Mouse (Mus musculus) forebrain, embryonic 13.5 days (tissue): ENCODE data around the gene Eif4e. TPM values are rescaled to one million over a fixed set of nuclear protein-coding genes. Genes with fewer than 3 reads are reported as not detected.

Source experiments
- ATAC-seq: fragments of 200-750 bp; cut with Nextera tagmentation; 2 replicates; pipeline ENCODE4 v1.8.0; 2017
- H3K27ac ChIP-seq: fragments of 300-500 bp; sonication (generic); 2 replicates; pipeline ENCODE4 v1.5.1; 2015; ENCODE audit warnings: inconsistent platforms, mild to moderate bottlenecking, moderate library complexity
- H3K27me3 ChIP-seq: fragments of 300-500 bp; sonication (generic); 2 replicates; pipeline ENCODE4 v1.6.1; 2015; ENCODE audit warnings: mild to moderate bottlenecking, inconsistent platforms
- H3K36me3 ChIP-seq: fragments of 300-500 bp; sonication (generic); 2 replicates; pipeline ENCODE4 v1.6.1; 2015; ENCODE audit warnings: mild to moderate bottlenecking, inconsistent platforms; ENCODE audit not compliant: poor library complexity, severe bottlenecking
- H3K4me1 ChIP-seq: fragments of 300-500 bp; sonication (generic); 2 replicates; pipeline ENCODE4 v1.6.1; 2015; ENCODE audit warnings: inconsistent platforms
- H3K4me2 ChIP-seq: fragments of 300-500 bp; sonication (generic); 2 replicates; pipeline ENCODE4 v1.6.1; 2015; ENCODE audit warnings: inconsistent platforms, mild to moderate bottlenecking, moderate library complexity
- H3K4me3 ChIP-seq: fragments of 300-500 bp; sonication (generic); 2 replicates; pipeline ENCODE4 v1.5.1; 2015; ENCODE audit warnings: mild to moderate bottlenecking, inconsistent platforms
- H3K9ac ChIP-seq: fragments of 300-500 bp; sonication (generic); 2 replicates; pipeline ENCODE4 v1.6.1; 2015; ENCODE audit warnings: mild to moderate bottlenecking, inconsistent platforms
- H3K9me3 ChIP-seq: fragments of 300-500 bp; sonication (generic); replicated peaks from 2 replicates; pipeline ENCODE4 v1.6.1; 2016; ENCODE audit warnings: inconsistent platforms
- WGBS: fragments of 180-500 bp; shearing (Covaris S2); methylation state at CpG from one replicate; pipeline ENCODE4 v1.1.7; 2015; 5-methylcytosine and 5-hydroxymethylcytosine counted together
- polyA plus RNA-seq: library from polyadenylated mRNA; unstranded; fragments of >200 nt; fragmentation: Nextera tagmentation; extraction: Ambion mirVana; gene quantifications from 2 replicates; pipeline ENCODE4 v1.2.1, GENCODE M21; 2015

The Eif4e gene
- polyA plus RNA-seq, 1 experiment from 2014 or later, result 378 TPM

DNA sequence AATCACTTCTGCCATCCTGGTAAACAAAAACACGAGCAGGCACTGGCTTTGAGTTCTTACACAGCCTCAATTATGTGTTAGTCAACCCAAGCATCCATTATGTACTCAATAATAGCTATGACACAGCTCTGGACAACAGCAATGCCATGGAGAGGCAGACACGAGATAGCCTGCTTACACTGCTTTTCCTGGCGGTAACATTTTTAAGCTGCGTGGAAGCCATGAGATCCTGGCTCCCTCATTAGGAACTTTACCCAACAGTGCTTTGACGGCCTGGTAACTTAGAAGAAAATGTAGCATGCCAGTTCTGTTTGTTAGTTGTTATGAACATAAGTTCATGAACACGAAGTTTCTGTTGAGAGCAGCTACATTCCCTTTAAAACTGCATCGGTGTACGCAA, 485 bp upstream of the Eif4e start:
- Histone ChIP-seq H3K9me3 (no peaks in the 10 kb centered on the region), H3K4me3 (no peak overlapping the region), H3K4me2 (no peak overlapping the region), H3K36me3 (no peaks in the 10 kb centered on the region), H3K27ac (no peak overlapping the region), H3K9ac (no peak overlapping the region), H3K27me3 (no peaks in the 10 kb centered on the region), H3K4me1 (peaks cover 30% of the 10 kb centered on the region)
- ATAC-seq, result no peak
- 42% methylated on average over 8 of the region's 8 CpGs for WGBS

DNA sequence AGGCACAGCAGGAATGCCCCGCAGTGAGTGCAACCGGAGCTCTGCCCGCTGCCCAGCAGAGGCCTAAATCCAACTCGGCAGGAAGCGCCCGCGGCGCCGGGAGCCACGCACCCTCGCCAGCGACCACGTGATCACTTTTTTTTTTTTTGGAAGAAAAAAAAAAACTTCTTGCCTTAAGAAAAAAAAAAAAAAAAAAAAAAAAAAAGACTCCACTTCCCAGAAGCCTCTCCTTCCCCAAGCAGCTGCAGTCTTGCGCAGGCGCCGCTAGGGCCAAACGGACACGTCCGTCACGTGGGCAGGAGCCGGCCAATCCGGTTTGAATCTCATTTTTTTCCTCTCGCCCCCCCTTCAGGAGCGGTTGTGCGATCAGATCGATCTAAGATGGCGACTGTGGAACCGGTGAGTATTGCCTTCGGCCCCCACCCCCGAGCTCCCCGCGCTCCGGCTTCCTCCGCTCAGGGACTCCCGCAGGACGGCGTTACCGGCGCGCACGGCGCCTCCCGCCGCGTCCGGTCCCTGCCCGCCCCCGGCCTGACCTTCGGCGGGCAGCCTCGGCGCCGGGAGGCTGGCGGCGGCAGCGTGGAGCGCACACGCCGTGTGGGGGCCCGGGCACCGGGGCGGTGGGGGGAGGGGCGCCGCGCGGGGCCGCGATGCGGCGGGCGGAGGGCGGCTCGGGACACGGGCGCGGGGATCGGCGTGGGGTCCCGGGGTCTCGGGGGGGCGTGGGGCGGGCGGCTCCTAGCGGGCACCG, 1.1 kb downstream of the Eif4e start:
- H3K27me3 ChIP-seq, result no peaks in the 10 kb centered on the region
- WGBS, result under 1% methylated on average over 58 of the region's 85 CpGs
- no peaks in the 10 kb centered on the region for H3K9me3 ChIP-seq
- peak overlapping the region; percentile 76 for H3K4me2 ChIP-seq
- H3K4me1 ChIP-seq, result peaks cover 42% of the 10 kb centered on the region
- ATAC-seq, result peak; percentile 96
- peak overlapping the region; percentile 94 for H3K9ac ChIP-seq
- peak overlapping the region; percentile 94 for H3K27ac ChIP-seq
- peak overlapping the region; percentile 98 for H3K4me3 ChIP-seq
- no peaks in the 10 kb centered on the region for H3K36me3 ChIP-seq

DNA sequence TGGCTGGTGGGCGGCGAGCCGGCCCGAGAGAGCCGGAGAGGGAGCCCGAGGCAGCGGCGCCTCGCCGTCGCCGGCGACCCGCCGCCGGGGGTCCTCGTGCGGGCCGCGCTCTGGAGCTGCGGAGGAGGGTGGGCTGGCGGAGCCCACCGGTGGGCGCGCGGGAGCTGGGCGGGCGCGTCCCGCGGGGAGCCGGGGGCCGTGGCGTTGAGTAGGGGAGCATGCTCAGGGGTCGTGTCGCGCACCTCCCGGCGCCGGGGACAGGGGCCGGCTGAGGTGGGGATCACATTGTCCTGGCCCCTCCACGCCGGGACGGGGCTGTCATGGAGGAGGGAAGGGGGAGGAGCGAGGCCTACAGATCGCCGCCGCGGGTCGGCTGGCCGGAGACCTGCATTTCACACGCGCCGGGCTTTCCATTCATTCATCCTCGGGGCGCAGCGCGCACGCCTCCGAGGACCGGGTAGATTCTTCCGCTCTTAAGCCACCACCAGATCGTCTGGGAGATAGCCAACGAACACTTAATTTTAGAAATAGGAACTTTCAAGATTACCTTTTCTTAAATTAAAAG, 1.8 kb downstream of the Eif4e start:
- H3K9ac ChIP-seq, result peak overlapping the region; percentile 94
- peak overlapping the region; percentile 94 for H3K27ac ChIP-seq
- H3K4me2 ChIP-seq, result peak overlapping the region; percentile 71
- H3K4me1 ChIP-seq, result peaks cover 42% of the 10 kb centered on the region
- WGBS, result 0% methylated on average over 26 of the region's 64 CpGs
- ATAC-seq, result peak; percentile 66
- no peaks in the 10 kb centered on the region for H3K27me3 ChIP-seq
- H3K4me3 ChIP-seq, result peak overlapping the region; percentile 98
- H3K9me3 ChIP-seq, result no peaks in the 10 kb centered on the region
- no peaks in the 10 kb centered on the region for H3K36me3 ChIP-seq

DNA sequence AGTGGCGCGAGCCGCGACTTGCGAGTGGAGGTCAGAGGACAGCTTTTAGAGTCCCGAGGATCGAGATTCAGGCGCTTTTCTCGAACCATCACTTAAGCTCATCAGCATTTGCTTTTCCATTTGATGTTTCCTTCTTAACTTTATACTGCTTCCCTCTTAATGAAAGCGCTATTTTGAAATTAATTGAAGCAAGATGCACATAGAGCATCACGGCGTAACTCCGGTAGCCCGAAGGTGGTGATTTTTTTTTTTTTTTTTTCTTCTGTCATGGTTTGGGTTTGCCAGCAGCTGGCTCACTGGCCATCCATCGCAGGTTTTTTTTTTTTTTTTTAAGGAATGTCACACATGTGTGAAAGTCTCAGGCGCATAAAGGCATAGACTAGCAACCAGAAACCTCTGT, 2.3 kb downstream of the Eif4e start:
- peaks cover 42% of the 10 kb centered on the region for H3K4me1 ChIP-seq
- no peaks in the 10 kb centered on the region for H3K9me3 ChIP-seq
- no peaks in the 10 kb centered on the region for H3K36me3 ChIP-seq
- H3K4me2 ChIP-seq, result peak overlapping the region; percentile 71
- H3K27me3 ChIP-seq, result no peaks in the 10 kb centered on the region
- peak overlapping the region; percentile 94 for H3K9ac ChIP-seq
- H3K4me3 ChIP-seq, result peak overlapping the region; percentile 98
- 0 out of 2 replicates have a peak overlapping the region, but pooled peaks have one; percentile 94 for H3K27ac ChIP-seq
- no peak for ATAC-seq
- WGBS, result 2% methylated on average over 16 of the region's 16 CpGs

DNA sequence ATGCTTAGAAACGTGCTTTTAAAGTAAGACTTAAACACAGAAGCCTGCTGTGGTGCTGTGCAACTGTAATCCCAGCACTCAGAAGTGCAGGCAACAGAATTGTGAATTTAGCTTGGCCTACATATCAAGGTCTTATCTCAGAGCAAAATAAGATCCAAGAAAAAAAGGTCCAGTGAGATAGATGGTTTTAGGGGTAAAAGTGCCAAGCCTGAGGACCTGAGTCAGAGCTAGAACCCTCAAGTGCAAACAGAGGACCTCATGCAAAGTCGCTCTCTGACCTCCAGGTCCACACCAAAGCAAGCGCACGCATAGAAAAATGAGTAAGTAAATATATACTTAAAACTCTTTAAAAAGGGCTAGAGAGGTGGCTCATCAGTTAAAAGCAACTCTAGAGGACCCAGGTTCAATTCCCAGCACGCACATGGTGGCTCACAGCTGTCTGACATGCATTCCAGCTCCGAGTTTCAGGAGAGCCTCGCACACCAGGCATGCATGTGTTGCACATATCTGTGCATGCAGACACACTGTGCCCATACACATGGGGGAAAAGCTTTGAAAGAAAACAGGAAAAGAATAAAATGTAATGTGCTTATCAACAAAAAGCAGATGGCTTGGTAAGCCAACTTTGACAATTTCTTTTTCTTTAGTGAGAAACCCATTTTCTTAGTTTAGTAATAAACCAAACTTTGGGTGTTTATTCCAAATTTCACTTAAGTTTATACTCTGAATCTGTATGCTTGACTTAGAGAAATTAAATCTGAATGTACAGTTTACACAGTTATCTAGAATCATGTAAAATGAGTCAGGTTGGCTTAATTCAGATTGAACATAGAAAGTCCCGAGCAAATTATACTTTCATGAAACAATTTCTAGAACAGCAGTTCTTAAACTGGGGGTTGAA, 4.8 kb downstream of the Eif4e start:
- WGBS, result 87% methylated on average over 8 of the region's 8 CpGs

DNA sequence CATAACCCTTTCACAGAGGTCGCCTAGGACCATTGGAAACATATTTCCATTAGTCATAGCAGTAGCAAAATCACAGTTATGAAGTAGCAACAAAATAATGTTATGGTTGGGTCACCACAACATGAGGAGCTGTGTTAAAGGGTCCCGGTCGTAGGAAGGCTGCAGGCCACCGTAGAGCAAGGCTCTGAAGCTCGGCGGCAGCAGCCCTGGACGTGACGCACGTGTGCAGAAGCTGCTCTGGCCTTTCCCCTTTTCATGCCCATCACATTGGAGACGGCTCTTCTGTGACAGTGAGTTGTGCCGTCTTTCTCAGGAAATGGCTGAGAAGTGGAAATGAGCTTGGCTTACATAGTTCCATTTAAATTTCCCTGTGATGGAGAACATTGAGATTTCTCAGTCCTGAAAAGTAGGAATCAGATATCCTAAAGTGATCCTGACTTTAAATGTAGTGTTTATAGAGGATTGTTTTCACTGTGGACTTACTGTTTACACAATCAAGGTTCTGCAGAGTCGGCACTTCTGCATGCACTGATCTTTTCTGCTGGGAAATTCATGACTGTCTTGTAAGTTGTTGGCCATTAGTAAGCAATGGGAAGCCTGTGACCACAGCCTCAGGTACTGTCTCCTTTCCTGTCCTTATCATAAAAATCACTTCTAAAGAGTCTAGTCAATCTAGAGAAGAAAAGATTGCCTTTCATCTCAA, 5.7 kb downstream of the Eif4e start:
- Histone ChIP-seq H3K4me1 (peaks cover 32% of the 10 kb centered on the region), H3K4me3 (no peak overlapping the region), H3K27ac (no peak overlapping the region), H3K9me3 (no peaks in the 10 kb centered on the region), H3K36me3 (peaks cover 6% of the 10 kb centered on the region), H3K4me2 (no peak overlapping the region), H3K27me3 (no peaks in the 10 kb centered on the region), H3K9ac (no peak overlapping the region)
- 81% methylated on average over 12 of the region's 12 CpGs for WGBS
- no peak for ATAC-seq

More for the DNA sequence above, 4.8 kb downstream of the Eif4e start:
- H3K27ac ChIP-seq, result no peak overlapping the region
- no peak for ATAC-seq
- H3K9me3 ChIP-seq, result no peaks in the 10 kb centered on the region
- H3K27me3 ChIP-seq, result no peaks in the 10 kb centered on the region
- H3K9ac ChIP-seq, result no peak overlapping the region
- H3K4me3 ChIP-seq, result no peak overlapping the region
- H3K4me1 ChIP-seq, result peaks cover 38% of the 10 kb centered on the region
- peaks cover 3% of the 10 kb centered on the region; the same call in 1 of the 2 replicates for H3K36me3 ChIP-seq
- H3K4me2 ChIP-seq, result no peak overlapping the region

DNA sequence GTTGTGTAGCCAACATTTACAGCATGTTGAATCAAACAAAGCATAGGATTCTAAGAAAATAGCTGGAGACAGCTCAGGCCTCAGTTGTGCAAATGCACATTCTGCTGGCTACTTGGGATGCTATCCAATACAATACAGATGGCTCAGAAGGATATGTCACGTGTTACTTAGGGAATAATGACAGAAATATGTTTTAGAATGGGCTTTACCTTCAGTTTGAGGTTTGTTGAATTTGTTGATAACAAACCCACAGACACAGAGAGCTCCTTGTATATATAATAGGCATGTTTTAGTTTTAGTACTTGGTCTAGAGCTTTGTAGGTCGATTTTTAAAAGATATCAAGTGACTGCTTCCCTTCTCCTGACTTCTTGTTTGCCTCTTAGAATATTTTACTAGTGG, 6.8 kb downstream of the Eif4e start:
- H3K27ac ChIP-seq, result no peak overlapping the region
- H3K27me3 ChIP-seq, result no peaks in the 10 kb centered on the region
- H3K4me2 ChIP-seq, result no peak overlapping the region
- H3K4me3 ChIP-seq, result no peak overlapping the region
- no peak overlapping the region for H3K9ac ChIP-seq
- H3K36me3 ChIP-seq, result peaks cover 6% of the 10 kb centered on the region
- 75% methylated on average over 2 of the region's 2 CpGs for WGBS
- no peaks in the 10 kb centered on the region for H3K9me3 ChIP-seq
- ATAC-seq, result no peak
- peaks cover 32% of the 10 kb centered on the region for H3K4me1 ChIP-seq

DNA sequence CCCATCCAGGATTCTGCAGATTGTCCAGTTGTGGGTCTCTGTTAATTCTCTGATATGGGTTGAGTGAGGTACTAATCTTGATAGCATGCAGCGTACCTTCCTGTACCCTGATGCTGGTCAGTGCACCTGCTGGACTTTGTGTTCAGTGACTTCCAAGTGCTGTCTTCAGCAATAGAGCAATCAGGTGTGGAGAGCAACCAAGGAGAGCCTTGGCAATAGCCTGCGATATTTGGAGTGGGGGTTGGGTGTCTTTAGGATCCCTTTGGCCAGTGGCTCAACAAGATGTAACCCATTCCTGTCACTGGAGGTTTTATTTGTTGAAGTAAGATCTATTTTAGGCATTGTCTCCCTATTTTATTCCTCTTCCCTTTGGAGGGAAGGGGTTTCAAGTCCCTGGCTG, 10.1 kb downstream of the Eif4e start:
- ATAC-seq, result no peak
- Histone ChIP-seq H3K9me3 (no peaks in the 10 kb centered on the region), H3K9ac (no peak overlapping the region), H3K27me3 (no peaks in the 10 kb centered on the region), H3K4me3 (no peak overlapping the region), H3K4me2 (no peak overlapping the region), H3K4me1 (peaks cover 7% of the 10 kb centered on the region; the same call in 1 of the 2 replicates), H3K27ac (no peak overlapping the region), H3K36me3 (peaks cover 9% of the 10 kb centered on the region)
- 97% methylated on average over 2 of the region's 2 CpGs for WGBS

DNA sequence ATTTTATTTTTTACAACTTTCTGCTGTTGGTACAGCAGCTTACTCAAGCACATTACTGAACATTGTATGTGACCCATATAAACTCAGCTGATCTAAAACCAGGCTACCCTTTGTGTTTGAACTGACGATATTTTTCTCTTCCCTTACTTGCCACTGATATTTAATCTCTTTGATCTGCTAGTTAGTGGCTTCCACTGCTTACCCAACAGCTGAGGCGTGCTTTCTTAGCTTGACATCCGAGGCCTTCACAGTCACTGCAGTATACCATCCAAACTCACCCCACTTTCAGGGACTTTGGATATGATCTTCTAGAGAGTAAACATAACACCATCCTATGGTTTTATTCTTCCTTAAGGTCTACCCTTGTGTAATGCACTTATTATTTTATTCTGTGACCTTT, 16.6 kb downstream of the Eif4e start:
- Histone ChIP-seq H3K36me3 (0 out of 2 replicates have a peak, but pooled peaks cover 8% of the 10 kb centered on the region), H3K4me2 (no peak overlapping the region), H3K9ac (no peak overlapping the region), H3K9me3 (no peaks in the 10 kb centered on the region), H3K27me3 (no peaks in the 10 kb centered on the region), H3K4me3 (no peak overlapping the region), H3K4me1 (peaks cover 7% of the 10 kb centered on the region; the same call in 1 of the 2 replicates), H3K27ac (no peak overlapping the region)
- ATAC-seq, result no peak
- 59% methylated on average over 3 of the region's 3 CpGs for WGBS

DNA sequence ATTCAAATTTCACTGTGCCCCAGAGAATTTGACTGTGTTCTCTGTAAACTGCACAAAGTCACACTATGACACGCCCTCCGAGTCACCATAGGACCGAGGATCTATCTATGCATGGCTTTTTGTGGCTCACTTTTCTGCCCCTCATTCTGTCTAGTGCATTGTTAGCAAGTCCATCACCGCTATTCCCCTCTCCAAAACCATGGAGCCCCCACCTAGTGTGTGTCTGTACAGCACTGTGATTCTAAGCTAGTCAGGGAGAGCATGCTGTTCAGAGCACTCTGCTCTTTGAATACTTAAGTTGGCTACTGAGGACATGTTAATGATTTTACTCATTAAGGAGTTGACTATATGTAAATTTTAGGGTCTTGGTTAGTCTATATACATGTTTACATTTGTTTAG, 18.1 kb downstream of the Eif4e start:
- peaks cover 7% of the 10 kb centered on the region; the same call in 1 of the 2 replicates for H3K4me1 ChIP-seq
- H3K36me3 ChIP-seq, result peaks cover 9% of the 10 kb centered on the region; the same call in 1 of the 2 replicates
- no peaks in the 10 kb centered on the region for H3K27me3 ChIP-seq
- peak; percentile 51; the same call in 1 of the 2 replicates for ATAC-seq
- H3K4me2 ChIP-seq, result no peak overlapping the region
- no peak overlapping the region for H3K27ac ChIP-seq
- WGBS, result 90% methylated on average over 4 of the region's 4 CpGs
- no peak overlapping the region for H3K9ac ChIP-seq
- no peak overlapping the region for H3K4me3 ChIP-seq
- no peaks in the 10 kb centered on the region for H3K9me3 ChIP-seq

DNA sequence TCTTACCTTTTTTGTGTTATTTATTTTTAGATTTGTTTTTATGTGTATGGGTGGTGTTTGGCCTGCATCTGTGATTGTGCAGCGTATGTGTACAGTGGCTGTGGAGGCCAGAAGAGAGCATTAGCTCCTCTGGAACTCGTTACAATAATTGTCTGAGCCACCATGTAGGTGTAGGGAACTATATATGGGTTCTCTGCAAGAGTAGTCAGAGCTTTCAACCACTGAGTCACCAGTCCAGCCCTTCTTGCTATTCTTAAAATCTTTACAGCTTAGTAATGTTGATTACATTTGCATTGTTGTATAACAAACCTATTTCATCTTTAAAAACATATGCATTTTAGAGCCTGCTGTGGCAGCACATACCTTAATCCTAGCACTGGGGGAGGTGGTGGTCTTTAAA, 20.7 kb downstream of the Eif4e start:
- Histone ChIP-seq H3K27ac (no peak overlapping the region), H3K4me1 (peaks cover 7% of the 10 kb centered on the region; the same call in 1 of the 2 replicates), H3K27me3 (no peaks in the 10 kb centered on the region), H3K9ac (no peak overlapping the region), H3K36me3 (peaks cover 28% of the 10 kb centered on the region), H3K4me2 (no peak overlapping the region), H3K4me3 (no peak overlapping the region), H3K9me3 (no peaks in the 10 kb centered on the region)
- WGBS, result 81% methylated on average over 2 of the region's 2 CpGs
- ATAC-seq, result no peak
